Mouse (Mus musculus) intestine, postnatal 0 days (tissue): ENCODE measurements around the gene Chst14. TPM values are rescaled to one million over a fixed set of nuclear protein-coding genes. Genes with fewer than 3 reads are reported as not detected.

Source experiments
- ATAC-seq: fragments of 200-750 bp; cut with Nextera tagmentation; 2 replicates; pipeline ENCODE4 v1.8.0; 2017; ENCODE audit warnings: mild to moderate bottlenecking, moderate TSS enrichment, moderate library complexity
- H3K27ac ChIP-seq: fragments of 300-500 bp; sonication (generic); 2 replicates; pipeline ENCODE4 v1.5.1; 2014; ENCODE audit warnings: mild to moderate bottlenecking, low read depth, low read length, moderate library complexity
- H3K27me3 ChIP-seq: fragments of 300-500 bp; sonication (generic); replicated peaks from 2 replicates; pipeline ENCODE4 v1.6.1; 2014; ENCODE audit warnings: low read length, mixed read lengths; ENCODE audit not compliant: control insufficient read depth, insufficient read depth
- H3K36me3 ChIP-seq: fragments of 300-500 bp; sonication (generic); 2 replicates; pipeline ENCODE4 v1.6.1; 2014; ENCODE audit warnings: mild to moderate bottlenecking, moderate library complexity; ENCODE audit not compliant: control insufficient read depth, insufficient read depth
- H3K4me1 ChIP-seq: fragments of 300-500 bp; sonication (generic); replicated peaks from 2 replicates; pipeline ENCODE4 v1.6.1; 2014; ENCODE audit warnings: antibody characterized with exemption, low read length, mixed read lengths; ENCODE audit not compliant: control insufficient read depth, insufficient read depth
- H3K4me2 ChIP-seq: fragments of 300-500 bp; sonication (generic); replicated peaks from 2 replicates; pipeline ENCODE4 v1.6.1; 2014; ENCODE audit warnings: low read depth, mild to moderate bottlenecking, moderate library complexity
- H3K4me3 ChIP-seq: fragments of 300-500 bp; sonication (generic); 2 replicates; pipeline ENCODE4 v1.5.1; 2014; ENCODE audit warnings: low read depth, low read length
- H3K9ac ChIP-seq: fragments of 300-500 bp; sonication (generic); 2 replicates; pipeline ENCODE4 v1.6.1; 2014; ENCODE audit warnings: mild to moderate bottlenecking, low read depth, low read length
- H3K9me3 ChIP-seq: fragments of 300-500 bp; sonication (generic); 2 replicates; pipeline ENCODE4 v1.6.1; 2016; ENCODE audit warnings: mixed run types; ENCODE audit not compliant: control insufficient read depth
- CTCF ChIP-seq: sonication (generic); IDR thresholded peaks from 2 replicates; pipeline ENCODE4 v1.5.1; 2016; ENCODE audit warnings: low read depth, mild to moderate bottlenecking, control low read depth, antibody characterized with exemption, moderate library complexity
- WGBS: fragments of 180-500 bp; shearing (Covaris S2); extraction: QIAGEN DNeasy Blood & Tissue Kit; methylation state at CpG from one replicate; pipeline ENCODE4 v1.1.7; 2014; 5-methylcytosine and 5-hydroxymethylcytosine counted together
- polyA plus RNA-seq: library from polyadenylated mRNA; unstranded; fragments of >200 nt; fragmentation: Nextera tagmentation; extraction: Ambion mirVana; gene quantifications from 2 replicates; pipeline ENCODE4 v1.2.1, GENCODE M21; 2015

Chst14 gene
- polyA plus RNA-seq, 1 experiment from 2014 or later = 7.4 TPM

DNA sequence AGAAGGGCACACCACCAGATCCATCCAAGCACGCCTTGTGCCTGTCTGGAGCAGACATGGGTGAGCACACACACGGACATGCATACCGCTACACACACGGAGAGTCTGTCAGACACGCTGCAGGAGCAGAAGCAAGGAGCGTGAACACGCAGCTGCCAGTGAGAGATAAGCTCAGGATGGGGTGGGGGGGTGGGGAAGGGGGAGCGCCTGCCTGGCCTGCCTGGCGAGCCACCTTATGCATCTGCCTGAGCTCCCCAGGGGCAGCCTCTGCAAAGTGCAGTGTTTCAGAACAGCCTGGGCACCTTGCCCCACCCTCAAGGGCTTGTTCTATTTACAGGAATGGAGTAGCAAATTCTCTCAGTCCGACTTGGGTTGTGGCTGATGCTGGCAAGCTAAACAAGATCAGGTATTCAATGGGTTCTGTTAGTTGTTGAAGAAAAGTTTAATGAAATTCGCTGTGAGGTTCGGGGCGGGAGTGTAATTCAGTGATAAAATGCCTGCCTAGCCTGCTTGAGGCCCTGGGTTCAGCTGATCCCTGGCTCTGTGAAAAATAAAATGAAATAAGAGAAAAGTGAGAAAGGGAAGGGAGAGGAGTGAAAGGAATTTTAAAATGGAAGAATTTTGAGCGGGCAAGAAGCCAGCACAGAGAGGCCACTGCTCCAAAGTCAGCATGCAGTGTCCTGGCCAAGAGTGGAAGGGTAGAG lies 38.3 kb upstream of the Chst14 start:
- WGBS = 21% methylated on average over 14 of the region's 14 CpGs
- Histone ChIP-seq H3K4me1 (no peaks in the 10 kb centered on the region), H3K9me3 (no peaks in the 10 kb centered on the region), H3K9ac (no peak overlapping the region), H3K4me2 (peak overlapping the region; percentile 21; the same call in 1 of the 2 replicates), H3K4me3 (no peak overlapping the region), H3K27me3 (peaks cover 5% of the 10 kb centered on the region; the same call in 1 of the 2 replicates), H3K27ac (no peak overlapping the region), H3K36me3 (no peaks in the 10 kb centered on the region)
- ATAC-seq = no peak
- no peak for TF ChIP-seq CTCF

DNA sequence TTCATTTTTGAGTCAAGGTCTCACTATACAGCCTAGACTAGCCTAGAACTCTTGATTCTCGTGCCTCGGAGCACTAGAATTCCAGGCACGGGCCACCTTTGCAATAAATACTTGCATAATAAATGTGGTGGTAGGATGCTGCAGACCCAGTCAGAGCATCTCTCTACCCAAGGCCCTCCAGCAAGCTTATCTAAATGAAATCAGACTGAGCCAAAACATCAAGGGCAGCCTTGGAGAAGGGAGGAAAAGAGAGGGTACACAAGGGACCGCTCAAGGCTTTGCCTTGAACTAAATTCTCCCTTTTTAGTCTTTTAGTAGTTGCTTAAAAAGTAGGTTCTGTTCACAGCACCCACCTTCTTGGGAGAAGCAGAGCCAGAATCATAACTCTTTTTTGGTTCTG lies 35.1 kb upstream of the Chst14 start:
- no peak for ATAC-seq
- TF ChIP-seq CTCF = no peak
- WGBS = 87% methylated on average over 4 of the region's 4 CpGs

DNA sequence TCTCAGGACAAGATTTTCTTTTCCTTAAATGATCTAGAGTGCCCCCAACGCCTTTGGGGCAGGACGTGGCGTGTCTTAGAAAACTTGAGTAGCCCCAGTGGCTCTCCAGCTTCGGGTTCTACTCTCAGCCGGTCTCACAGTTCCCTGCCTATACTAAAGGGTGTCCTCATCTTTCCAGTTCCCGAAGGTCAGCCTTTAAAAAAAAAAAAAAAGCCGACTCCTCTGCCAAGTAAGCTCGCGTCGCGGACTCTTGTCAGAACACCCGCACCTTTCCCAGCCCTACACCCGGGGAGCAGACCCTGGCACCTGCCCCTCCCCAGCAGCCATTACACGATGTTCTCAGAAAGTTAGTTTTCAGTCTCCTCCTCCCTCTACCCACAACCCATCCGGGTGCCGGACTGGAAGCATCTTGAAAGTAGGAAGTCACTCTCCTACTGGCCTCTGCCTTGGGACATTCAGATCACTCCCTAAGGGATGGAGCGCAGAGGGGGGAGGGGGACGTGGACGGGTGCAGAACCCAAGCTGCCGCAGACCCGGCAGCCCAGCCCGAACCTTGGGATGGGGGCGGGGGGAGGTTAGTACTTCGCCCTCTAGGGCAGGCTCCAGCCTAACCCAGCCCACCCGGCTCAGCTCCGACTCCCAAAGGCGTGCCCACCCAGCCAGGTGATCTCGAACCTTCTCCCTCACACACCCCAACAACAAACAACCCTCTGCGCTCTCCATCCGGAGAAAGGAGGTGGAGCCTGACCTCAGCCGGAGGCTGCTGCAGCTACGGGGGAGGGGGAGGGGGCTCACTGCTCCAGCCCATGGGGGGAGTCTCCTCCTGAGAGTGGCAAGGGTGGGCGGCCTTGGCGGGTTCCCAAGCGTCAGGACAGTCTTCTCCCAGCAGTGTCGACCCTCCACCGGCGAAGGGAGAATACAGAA lies 30.0 kb upstream of the Chst14 start:
- peak; percentile 6; the same call in 1 of the 2 replicates for ATAC-seq
- peak overlapping the region; percentile 86 for H3K4me2 ChIP-seq
- H3K9me3 ChIP-seq = no peaks in the 10 kb centered on the region
- WGBS = 4% methylated on average over 36 of the region's 38 CpGs
- TF ChIP-seq CTCF = no peak
- H3K36me3 ChIP-seq = no peaks in the 10 kb centered on the region
- H3K4me1 ChIP-seq = peaks cover 9% of the 10 kb centered on the region; the same call in 1 of the 2 replicates
- H3K27ac ChIP-seq = no peak overlapping the region; the same call in 1 of the 2 replicates
- H3K4me3 ChIP-seq = peak overlapping the region; percentile 49
- H3K9ac ChIP-seq = peak overlapping the region; percentile 7; the same call in 1 of the 2 replicates
- H3K27me3 ChIP-seq = peaks cover 61% of the 10 kb centered on the region

More for the DNA sequence above, 35.1 kb upstream of the Chst14 start:
- Histone ChIP-seq H3K4me2 (no peak overlapping the region), H3K27me3 (peaks cover 20% of the 10 kb centered on the region), H3K4me3 (no peak overlapping the region), H3K9ac (no peak overlapping the region), H3K4me1 (peaks cover under 1% of the 10 kb centered on the region; the same call in 1 of the 2 replicates), H3K36me3 (no peaks in the 10 kb centered on the region), H3K27ac (no peak overlapping the region), H3K9me3 (no peaks in the 10 kb centered on the region)

DNA sequence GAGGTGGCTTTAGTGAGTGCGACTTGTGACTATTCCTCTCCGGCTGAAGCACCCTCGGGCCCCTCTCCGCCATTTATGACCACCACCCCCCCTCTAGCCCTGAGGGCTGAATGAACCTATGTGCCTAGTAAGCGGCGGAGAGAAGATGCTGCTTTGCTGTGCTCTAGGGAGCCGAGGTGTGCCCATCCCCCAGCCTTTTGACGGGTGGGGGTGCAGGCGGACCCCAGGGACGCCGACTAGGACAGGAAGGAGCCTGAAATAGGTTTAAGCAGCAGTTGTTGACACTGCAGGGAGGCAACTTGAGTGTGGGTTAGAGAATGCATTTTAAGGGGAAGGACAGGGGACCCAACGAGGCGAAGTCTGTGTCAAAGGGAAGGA lies 29.4 kb upstream of the Chst14 start:
- Histone ChIP-seq H3K4me3 (peak overlapping the region; percentile 49), H3K9ac (peak overlapping the region; percentile 7; the same call in 1 of the 2 replicates), H3K4me2 (peak overlapping the region; percentile 86), H3K36me3 (no peaks in the 10 kb centered on the region), H3K9me3 (no peaks in the 10 kb centered on the region), H3K27me3 (peaks cover 61% of the 10 kb centered on the region), H3K4me1 (peaks cover 9% of the 10 kb centered on the region; the same call in 1 of the 2 replicates), H3K27ac (no peak overlapping the region)
- ATAC-seq = no peak
- TF ChIP-seq CTCF = no peak
- WGBS = 1% methylated on average over 13 of the region's 13 CpGs

DNA sequence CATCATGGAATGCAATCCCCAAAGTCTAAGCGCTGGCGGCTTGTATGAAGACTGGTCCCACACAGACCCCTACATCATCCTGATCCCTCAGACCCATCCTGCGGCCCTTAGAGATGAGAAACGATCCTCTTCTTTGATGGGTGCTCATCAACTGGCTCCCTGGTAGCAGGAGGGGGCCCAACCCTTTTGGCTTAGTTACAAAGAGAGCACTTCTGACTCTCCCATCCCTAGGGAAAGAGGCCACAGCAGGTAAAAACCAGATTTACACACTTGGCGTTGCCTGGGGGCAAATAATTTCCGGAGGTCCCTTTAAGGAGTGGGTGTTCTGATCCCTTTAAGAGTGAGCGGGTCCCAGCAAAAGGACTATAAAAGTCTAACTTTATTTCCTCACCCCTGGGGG lies 28.9 kb upstream of the Chst14 start:
- peak overlapping the region; percentile 86 for H3K4me2 ChIP-seq
- H3K9ac ChIP-seq = no peak overlapping the region
- H3K27ac ChIP-seq = no peak overlapping the region
- WGBS = 11% methylated on average over 7 of the region's 7 CpGs
- no peak for TF ChIP-seq CTCF
- H3K9me3 ChIP-seq = no peaks in the 10 kb centered on the region
- peak overlapping the region; percentile 49; the same call in 1 of the 2 replicates for H3K4me3 ChIP-seq
- ATAC-seq = no peak
- H3K27me3 ChIP-seq = peaks cover 61% of the 10 kb centered on the region
- H3K4me1 ChIP-seq = peaks cover 9% of the 10 kb centered on the region; the same call in 1 of the 2 replicates
- H3K36me3 ChIP-seq = no peaks in the 10 kb centered on the region

DNA sequence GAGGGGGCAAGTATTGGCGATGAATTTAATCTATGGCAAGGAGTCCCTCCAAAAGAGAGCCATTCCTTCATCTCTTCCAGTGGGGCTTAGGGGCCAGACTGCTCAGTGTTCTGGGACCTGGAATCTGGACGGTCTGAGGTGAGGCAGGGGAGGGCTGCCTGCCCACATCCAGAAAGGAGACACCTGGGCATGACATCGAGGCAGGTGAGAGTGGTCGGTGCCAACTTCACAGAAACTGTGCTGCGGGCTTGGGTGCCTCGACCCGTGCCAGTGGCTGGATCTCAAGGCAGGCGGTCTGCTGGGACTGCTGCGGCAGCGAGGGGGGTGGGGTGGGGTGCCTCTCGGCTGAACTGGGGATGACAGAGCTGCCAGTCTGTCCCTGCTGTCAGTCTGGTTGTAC lies 28.5 kb upstream of the Chst14 start:
- no peak overlapping the region for H3K4me2 ChIP-seq
- no peak overlapping the region for H3K4me3 ChIP-seq
- peaks cover 61% of the 10 kb centered on the region for H3K27me3 ChIP-seq
- TF ChIP-seq CTCF = no peak
- peaks cover 10% of the 10 kb centered on the region; the same call in 1 of the 2 replicates for H3K4me1 ChIP-seq
- H3K36me3 ChIP-seq = no peaks in the 10 kb centered on the region
- H3K27ac ChIP-seq = no peak overlapping the region
- H3K9ac ChIP-seq = no peak overlapping the region
- ATAC-seq = no peak
- no peaks in the 10 kb centered on the region for H3K9me3 ChIP-seq
- 10% methylated on average over 11 of the region's 11 CpGs for WGBS
